Comparison of ENCODE assay signal across 10 mouse cellular contexts in genomic region chr17:28143751-28144150, GRCm38 (mm10). TPM values are rescaled to one million over a fixed set of nuclear protein-coding genes. Genes with fewer than 3 reads are reported as not detected.
DNase-seq lines count a peak whose midpoint lies in the region; ATAC-seq lines count a peak whose summit lies in the region.
"Had no signal": no experiment of that assay in that cellular context is flagged by ENCODE, and none has a peak within 500 bp of the region (broad histone marks: within the 10 kb centered on the region; RNA-seq: fewer than 3 reads in every experiment).

No protein-coding gene starts in this region.

- H3K9me3 ChIP-seq in kidney, embryonic 14.5 days (ENCODE audit: control insufficient read depth, low read length) = no peaks in the 10 kb centered on the region
- H3K9me3 ChIP-seq in hindbrain, embryonic 12.5 days (replicated peaks) = no peaks in the 10 kb centered on the region

- H3K4me3 ChIP-seq in kidney, embryonic 14.5 days (ENCODE audit: low read length) = peak overlapping the region; percentile 59
- H3K4me3 ChIP-seq in hindbrain, embryonic 12.5 days = peak overlapping the region; percentile 80

- peaks cover 47% of the 10 kb centered on the region for H3K4me1 ChIP-seq in kidney, embryonic 14.5 days (ENCODE audit: control insufficient read depth, insufficient read depth, low read length)
- peaks cover 77% of the 10 kb centered on the region for H3K4me1 ChIP-seq in hindbrain, embryonic 12.5 days

- ATAC-seq in kidney, embryonic 14.5 days (ENCODE audit: low FRiP score, low TSS enrichment) = no peak
- ATAC-seq in hindbrain, embryonic 12.5 days (ENCODE audit: low FRiP score) = no peak

- no peak overlapping the region for H3K27ac ChIP-seq in kidney, embryonic 14.5 days (ENCODE audit: low read depth, low read length)
- H3K27ac ChIP-seq in hindbrain, embryonic 12.5 days = peak overlapping the region; percentile 52; the same call in 1 of the 2 replicates

- peak overlapping the region; percentile 28; the same call in 1 of the 2 replicates for H3K9ac ChIP-seq in kidney, embryonic 14.5 days (ENCODE audit: low read depth, low read length)
- H3K9ac ChIP-seq in hindbrain, embryonic 12.5 days = peak overlapping the region; percentile 96

- H3K27me3 ChIP-seq in kidney, embryonic 14.5 days (ENCODE audit: control insufficient read depth, insufficient read depth, low read length) = no peaks in the 10 kb centered on the region
- peaks cover 5% of the 10 kb centered on the region for H3K27me3 ChIP-seq in hindbrain, embryonic 12.5 days

- DNase-seq in kidney, postnatal 36 days = no peak
- peak; percentile 35 for DNase-seq in brain, adult 2 months (ENCODE audit: low read depth, low spot score)
- peak; percentile 16 for DNase-seq in naive thymus-derived CD4-positive, alpha-beta T cell, adult 2 months (ENCODE audit: low read depth)
- DNase-seq in cerebellum, adult 8-10 months = no peak
- no peak for DNase-seq in testis, postnatal 10 days (ENCODE audit: low spot score)
- DNase-seq in left cerebral cortex, adult 8-10 months (ENCODE audit: low spot score in 2 of 2) = no peak
- DNase-seq: cerebellum, adult 11-12 months had no signal

- no peaks in the 10 kb centered on the region for H3K36me3 ChIP-seq in kidney, embryonic 14.5 days (ENCODE audit: control insufficient read depth, insufficient read depth, low read length)
- H3K36me3 ChIP-seq in hindbrain, embryonic 12.5 days = no peaks in the 10 kb centered on the region
- H3K36me3 ChIP-seq: G1E had no signal

- H3K4me2 ChIP-seq in kidney, embryonic 14.5 days (replicated peaks; ENCODE audit: low read depth, low read length) = peak overlapping the region; percentile 68
- H3K4me2 ChIP-seq in hindbrain, embryonic 12.5 days (replicated peaks) = peak overlapping the region; percentile 97

- WGBS in kidney, embryonic 14.5 days = 3% methylated on average over 9 of the region's 9 CpGs
- WGBS in hindbrain, embryonic 12.5 days = 1% methylated on average over 9 of the region's 9 CpGs

RNA-seq across cellular contexts. Expression of gene Scube3, which starts 1.8 kb away (rescaled TPM):
- 20.5 and 31.3 TPM in 2 replicates for polyA plus RNA-seq in kidney, embryonic 14.5 days (2014; fragmentation: Nextera tagmentation; extraction: Ambion mirVana)
- 11.1 and 12.4 TPM in 2 replicates for polyA plus RNA-seq in hindbrain, embryonic 12.5 days (2016; fragmentation: Nextera tagmentation; extraction: Ambion mirVana)
- 1 to 10 TPM; 7.2 to 8.6 (median 7.7) TPM for total RNA-seq in left cerebral cortex, adult 8-10 months (2022)
- polyA plus RNA-seq: G1E had no signal

RNA-seq across cellular contexts. Expression of gene Zfp523, which starts 33.2 kb away (rescaled TPM):
- 38.0 and 39.7 TPM in 2 replicates for polyA plus RNA-seq in kidney, embryonic 14.5 days (2014; fragmentation: Nextera tagmentation; extraction: Ambion mirVana)
- 50.0 and 50.6 TPM in 2 replicates for polyA plus RNA-seq in hindbrain, embryonic 12.5 days (2016; fragmentation: Nextera tagmentation; extraction: Ambion mirVana)
- total RNA-seq in left cerebral cortex, adult 8-10 months (2022) = 100 to 1,000 TPM in 3 of 4 experiments, 10 to 100 TPM in 1; 97.7 to 106 (median 102) TPM

Comparison
In these comparisons a context has a peak if more than half of its experiments do, and no peak if none do; other contexts are left out.
1. DNase-seq: peak in brain, adult 2 months (single experiment) and naive thymus-derived CD4-positive, alpha-beta T cell, adult 2 months (single experiment); none in kidney, postnatal 36 days (0 of 2), cerebellum, adult 8-10 months (single experiment), testis, postnatal 10 days (single experiment) and left cerebral cortex, adult 8-10 months (0 of 2).